In the genomic region with DNA sequence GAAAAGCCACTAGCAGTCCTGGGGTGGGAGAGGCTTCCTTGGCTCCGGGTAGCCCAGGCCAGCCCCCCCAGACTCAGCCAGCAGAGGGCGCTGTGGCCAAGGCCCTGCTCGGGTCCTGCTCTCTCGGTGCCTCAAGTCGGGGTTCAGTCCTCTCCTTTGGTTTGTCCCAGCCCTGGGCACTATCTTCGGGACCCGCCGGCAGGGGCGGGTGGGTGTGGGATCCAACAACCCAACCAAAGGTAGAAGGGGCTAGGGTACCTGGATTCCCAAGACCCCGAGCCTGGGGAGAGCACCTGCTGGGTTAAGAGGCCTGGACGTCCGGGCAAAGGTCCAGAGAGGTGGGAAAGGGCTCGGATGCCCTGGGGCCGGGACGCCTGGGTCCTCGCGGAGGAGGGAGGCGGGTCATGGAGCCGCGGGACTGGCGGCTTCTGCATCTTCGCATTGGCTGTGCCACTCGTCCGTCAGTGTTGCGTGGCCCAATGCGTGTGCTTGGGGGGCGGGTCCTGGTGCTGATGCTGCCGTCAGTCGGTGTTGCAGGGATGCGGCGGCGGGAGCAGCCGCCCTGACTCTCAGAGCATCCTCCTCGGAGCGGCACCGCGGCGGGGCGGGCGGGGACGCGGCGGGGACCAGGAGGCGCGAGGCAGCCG, we compare ENCODE assay signal across 8 mouse cellular contexts. TPM values are rescaled to one million over a fixed set of nuclear protein-coding genes. Genes with fewer than 3 reads are reported as not detected.
DNase-seq lines count a peak whose midpoint lies in the region; ATAC-seq and TF ChIP-seq lines count a peak whose summit lies in the region.

A gene (plus strand): TSS at position 499 of the 647 bp plus-strand sequence.

- H3K79me3 ChIP-seq in C2C12 (ENCODE audit: low read depth): no peaks in the 10 kb centered on the region

- H3K36me3 ChIP-seq in C2C12 (ENCODE audit: control insufficient read depth, insufficient read depth): no peaks in the 10 kb centered on the region
- no peaks in the 10 kb centered on the region for H3K36me3 ChIP-seq in heart, embryonic 10.5 days
- H3K36me3 ChIP-seq in kidney, embryonic 15.5 days: no peaks in the 10 kb centered on the region
- no peaks in the 10 kb centered on the region for H3K36me3 ChIP-seq in limb, embryonic 15.5 days

- no peaks in the 10 kb centered on the region for H3K79me2 ChIP-seq in C2C12 (ENCODE audit: control insufficient read depth, insufficient read depth)

- no peak within 1 kb of the TSS for H3K4me3 ChIP-seq in C2C12 (ENCODE audit: insufficient read depth, poor library complexity, severe bottlenecking)
- peak within 1 kb of the TSS; percentile 42 for H3K4me3 ChIP-seq in bone marrow macrophage, adult 2 months (ENCODE audit: insufficient read depth, low read length)
- peak within 1 kb of the TSS; percentile 33 for H3K4me3 ChIP-seq in embryonic fibroblast, embryonic 13.5 days (ENCODE audit: insufficient read depth, low read length)
- peak within 1 kb of the TSS; percentile 64 for H3K4me3 ChIP-seq in heart, embryonic 10.5 days
- peak within 1 kb of the TSS; percentile 56 for H3K4me3 ChIP-seq in kidney, embryonic 15.5 days (replicated peaks)
- peak within 1 kb of the TSS; percentile 46 for H3K4me3 ChIP-seq in limb, embryonic 15.5 days

- no peaks in the 10 kb centered on the region for H3K9me3 ChIP-seq in heart, embryonic 10.5 days
- no peaks in the 10 kb centered on the region for H3K9me3 ChIP-seq in kidney, embryonic 15.5 days (replicated peaks)
- no peaks in the 10 kb centered on the region for H3K9me3 ChIP-seq in limb, embryonic 15.5 days

- peak within 1 kb of the TSS; percentile 12 for H3ac ChIP-seq in C2C12 (ENCODE audit: control insufficient read depth, insufficient read length, low read depth)

- H3K27me3 ChIP-seq in C2C12 (ENCODE audit: control insufficient read depth, insufficient read depth, insufficient read length): peaks cover 90% of the 10 kb centered on the region
- peaks cover 99% of the 10 kb centered on the region for H3K27me3 ChIP-seq in heart, embryonic 10.5 days (ENCODE audit: insufficient read depth, poor library complexity, severe bottlenecking)
- H3K27me3 ChIP-seq in kidney, embryonic 15.5 days: peaks cover 70% of the 10 kb centered on the region
- H3K27me3 ChIP-seq in limb, embryonic 15.5 days: peaks cover 77% of the 10 kb centered on the region

- H3K4me1 ChIP-seq in bone marrow macrophage, adult 2 months (ENCODE audit: control insufficient read depth, insufficient read depth, low read length): no peaks in the 10 kb centered on the region
- H3K4me1 ChIP-seq in embryonic fibroblast, embryonic 13.5 days (ENCODE audit: control insufficient read depth, insufficient read depth, low read length): no peaks in the 10 kb centered on the region
- H3K4me1 ChIP-seq in heart, embryonic 10.5 days: peaks cover 39% of the 10 kb centered on the region
- peaks cover 40% of the 10 kb centered on the region for H3K4me1 ChIP-seq in kidney, embryonic 15.5 days
- peaks cover 16% of the 10 kb centered on the region for H3K4me1 ChIP-seq in limb, embryonic 15.5 days

- ATAC-seq in kidney, embryonic 15.5 days (replicated peaks; ENCODE audit: low FRiP score): peak; percentile 82
- peak; percentile 77 for ATAC-seq in limb, embryonic 15.5 days (ENCODE audit: insufficient number of reproducible peaks, low FRiP score, low TSS enrichment, low read depth)

- TF ChIP-seq CTCF in C2C12 (IDR thresholded peaks at IDR 0.05; ENCODE audit: control insufficient read depth, insufficient read depth, insufficient read length): peak; percentile 88
- TF ChIP-seq CTCF in bone marrow macrophage, adult 2 months (IDR thresholded peaks at IDR 0.05; ENCODE audit: low read depth, low read length): peak; percentile 95
- TF ChIP-seq CTCF in embryonic fibroblast, embryonic 13.5 days (IDR thresholded peaks at IDR 0.05; ENCODE audit: borderline replicate concordance, insufficient read depth, low read length): peak; percentile 79

- TF ChIP-seq POLR2A in bone marrow macrophage, adult 2 months (IDR thresholded peaks at IDR 0.05; ENCODE audit: borderline replicate concordance, low read depth, low read length): no peak
- TF ChIP-seq POLR2A in embryonic fibroblast, embryonic 13.5 days (IDR thresholded peaks at IDR 0.05; ENCODE audit: low read depth, low read length): no peak

- under 1% methylated on average over 46 of the region's 46 CpGs for WGBS in heart, embryonic 10.5 days
- under 1% methylated on average over 44 of the region's 46 CpGs for WGBS in kidney, embryonic 15.5 days
- WGBS in limb, embryonic 15.5 days: under 1% methylated on average over 40 of the region's 46 CpGs

- peak; percentile 87 for DNase-seq in heart, embryonic 10.5 days (ENCODE audit: low spot score)
- peak; percentile 48 to 75 for DNase-seq in monocyte, adult 2 months (ENCODE audit: low read depth in 1 of 2, low spot score in 2 of 2)
- DNase-seq in spleen, postnatal 14 days (ENCODE audit: low spot score in 2 of 2): peak; percentile 60 to 77

- peak within 1 kb of the TSS; percentile 42; the same call in 1 of the 2 replicates for H3K9ac ChIP-seq in kidney, embryonic 15.5 days
- H3K9ac ChIP-seq in limb, embryonic 15.5 days: no peak within 1 kb of the TSS

- peak within 1 kb of the TSS; percentile 97 for H3K4me2 ChIP-seq in kidney, embryonic 15.5 days
- H3K4me2 ChIP-seq in limb, embryonic 15.5 days: peak within 1 kb of the TSS; percentile 94

- H3K27ac ChIP-seq in bone marrow macrophage, adult 2 months (ENCODE audit: insufficient read depth, low read depth, low read length): no peak within 1 kb of the TSS
- no peak within 1 kb of the TSS for H3K27ac ChIP-seq in embryonic fibroblast, embryonic 13.5 days (ENCODE audit: insufficient read depth, low read length)
- 0 out of 2 replicates have a peak within 1 kb of the TSS, but pooled peaks have one; percentile 13 for H3K27ac ChIP-seq in heart, embryonic 10.5 days
- H3K27ac ChIP-seq in kidney, embryonic 15.5 days: no peak within 1 kb of the TSS
- H3K27ac ChIP-seq in limb, embryonic 15.5 days: no peak within 1 kb of the TSS

TF ChIP-seq in C2C12, 6 proteins besides CTCF, POLR2A, EP300 and RAD21:
- no peak for TF ChIP-seq FOSL1 (IDR thresholded peaks at IDR 0.05; ENCODE audit: insufficient read depth, low read length, poor library complexity, severe bottlenecking)
- TF ChIP-seq MAX (IDR thresholded peaks at IDR 0.05): no peak
- no peak for TF ChIP-seq CEBPB (IDR thresholded peaks at IDR 0.05; ENCODE audit: low read depth)
- no peak for TF ChIP-seq USF1 (IDR thresholded peaks at IDR 0.05; ENCODE audit: low read depth)
- no peak for TF ChIP-seq MYOG (IDR thresholded peaks at IDR 0.05; ENCODE audit: control insufficient read depth, extremely low read depth, insufficient read length)
- no peak for TF ChIP-seq MYOD1 (IDR thresholded peaks at IDR 0.05; ENCODE audit: control insufficient read depth, insufficient read length, low read depth)

RNA-seq across cellular contexts. Expression of the gene that starts here (rescaled TPM):
- polyA plus RNA-seq in C2C12 (2012; fragmentation: generic; extraction: Trizol): 0.09 TPM
- polyA plus RNA-seq in bone marrow macrophage, adult 2 months (2012; ENCODE audit: insufficient read depth, insufficient read length, missing spikeins): not detected in 2 replicates
- 0.13 and 0.39 TPM in 2 replicates for polyA plus RNA-seq in embryonic fibroblast, embryonic 13.5 days (2011; ENCODE audit: insufficient read length, low read depth, missing spikeins)
- polyA plus RNA-seq in heart, embryonic 10.5 days (2016; fragmentation: Nextera tagmentation; extraction: Ambion mirVana): 0.10 and 1.1 TPM in 2 replicates
- 6.3 TPM in 2 replicates for polyA plus RNA-seq in kidney, embryonic 15.5 days (2015; fragmentation: Nextera tagmentation; extraction: Ambion mirVana)
- 0.96 and 1.4 TPM in 2 replicates for polyA plus RNA-seq in limb, embryonic 15.5 days (2015; fragmentation: Nextera tagmentation; extraction: Ambion mirVana)
